Mouse (Mus musculus) embryo, embryonic 9.5 days (tissue): ENCODE measurements at regions not wholly inside any gene's neighbourhood (a gene's known extent, or its start where the extent isn't known, plus 50 kb on each side); places are given as distances from the start of the nearest gene placed in this dataset.

Experiments
- DNase-seq: peaks from one replicate; pipeline ENCODE4 v3.0.0-alpha.2; 2017; ENCODE audit errors: extremely low spot score

DNA sequence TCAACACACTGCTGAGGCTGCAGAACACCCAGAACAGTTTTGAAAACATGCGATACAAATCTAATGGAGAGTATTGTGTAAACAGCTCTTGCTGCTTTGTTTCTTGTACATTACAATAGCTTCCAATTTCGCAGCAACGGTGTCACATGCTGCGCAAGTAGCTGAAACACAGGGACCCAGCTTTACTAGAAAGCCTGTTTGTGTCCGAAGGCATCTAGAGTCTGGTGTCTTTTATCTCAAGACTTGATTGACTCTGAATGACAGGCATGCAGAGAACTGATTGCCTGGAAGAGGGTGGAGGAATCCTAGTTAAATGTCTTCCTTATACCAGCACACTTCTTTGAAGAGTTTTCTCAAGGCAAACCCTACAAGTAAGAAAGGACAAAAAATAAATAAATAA is 66.1 kb upstream of the Fgf10 start:
- DNase-seq = no peak

DNA sequence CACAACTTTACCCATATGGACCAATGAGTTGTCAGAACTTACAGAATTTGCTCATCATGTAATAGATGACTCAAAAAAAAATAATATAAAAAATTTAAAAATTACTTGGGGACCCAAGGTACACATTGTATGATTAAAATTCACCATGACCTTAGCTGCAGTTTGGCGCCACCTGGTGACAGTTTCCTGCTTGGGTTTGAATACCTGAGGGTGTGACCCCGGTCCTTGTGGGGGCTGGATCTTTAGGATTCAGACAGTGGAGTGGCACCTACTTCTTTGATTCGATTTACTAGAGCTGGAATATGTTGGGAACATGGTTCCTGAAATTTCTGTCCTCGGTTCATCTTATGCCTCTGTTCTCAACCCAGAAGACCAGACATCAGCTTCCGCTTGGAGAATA is 72.7 kb upstream of the Fgf10 start:
- DNase-seq = no peak

DNA sequence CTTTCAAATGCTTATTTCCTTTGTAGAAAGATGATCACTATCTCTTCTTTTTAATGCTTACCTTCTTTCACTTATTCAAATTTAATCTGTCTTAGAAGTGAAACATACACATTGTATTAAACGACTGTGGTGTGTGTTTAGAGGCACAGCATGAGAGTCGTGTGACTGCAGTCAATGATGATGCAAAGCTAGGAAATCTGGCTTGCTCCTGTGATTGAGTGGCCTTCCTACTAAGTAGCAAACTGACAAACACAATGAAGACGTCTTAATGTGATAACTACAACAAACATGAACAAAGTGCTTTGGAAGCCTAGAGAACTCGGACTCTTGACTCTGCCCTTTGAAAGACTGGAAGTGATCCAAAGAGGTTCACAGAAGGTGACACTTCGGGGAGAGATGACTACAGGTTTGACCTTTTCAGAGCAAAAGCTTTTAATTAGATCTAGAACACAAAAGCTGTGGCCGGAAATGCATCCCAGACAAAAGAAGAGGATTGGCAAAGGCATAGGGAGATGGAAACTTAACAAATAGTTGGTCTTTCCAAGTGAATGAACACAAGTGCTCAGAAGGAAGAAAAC is 73.3 kb upstream of the Fgf10 start:
- no peak for DNase-seq

- DNase-seq = no peak
Measured at GRCm38 (mm10) chr13:118592074-118592473, 77.5 kb upstream of the Fgf10 start.

- peak; percentile 15 for DNase-seq
Measured at GRCm38 (mm10) chr13:118572555-118572954, 97.0 kb upstream of the Fgf10 start.

- DNase-seq = no peak
Measured at GRCm38 (mm10) chr13:118565219-118565833, 104.3 kb upstream of the Fgf10 start.

GRCm38 (mm10) chr13:118558966-118559365 is 110.6 kb upstream of the Fgf10 start:
- no peak for DNase-seq

GRCm38 (mm10) chr13:118552029-118552428 is 117.6 kb upstream of the Fgf10 start:
- no peak for DNase-seq

DNA sequence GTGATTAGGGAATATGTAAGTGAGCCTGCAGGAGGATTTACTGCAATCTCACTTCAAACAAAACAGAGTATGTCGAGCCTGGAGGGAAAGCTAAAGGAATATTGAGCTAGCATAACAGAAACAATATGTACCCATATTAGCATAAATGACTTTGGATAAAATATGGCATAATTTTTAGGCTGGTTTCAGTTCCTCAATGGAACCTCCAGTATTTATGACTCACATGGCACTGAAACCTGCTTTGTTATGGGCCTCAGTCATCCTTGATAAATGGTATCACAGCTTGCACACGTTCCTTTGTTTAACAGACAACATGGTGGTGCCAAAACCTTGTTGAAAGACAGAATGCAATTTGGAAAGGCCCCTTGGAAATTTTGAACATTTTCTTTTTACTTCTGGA is 130.8 kb upstream of the Fgf10 start:
- no peak for DNase-seq

GRCm38 (mm10) chr13:118513961-118514360 is 126.9 kb upstream of the Mrps30 start:
- no peak for DNase-seq

GRCm38 (mm10) chr13:118506136-118506535 is 119.1 kb upstream of the Mrps30 start:
- DNase-seq = no peak

DNA sequence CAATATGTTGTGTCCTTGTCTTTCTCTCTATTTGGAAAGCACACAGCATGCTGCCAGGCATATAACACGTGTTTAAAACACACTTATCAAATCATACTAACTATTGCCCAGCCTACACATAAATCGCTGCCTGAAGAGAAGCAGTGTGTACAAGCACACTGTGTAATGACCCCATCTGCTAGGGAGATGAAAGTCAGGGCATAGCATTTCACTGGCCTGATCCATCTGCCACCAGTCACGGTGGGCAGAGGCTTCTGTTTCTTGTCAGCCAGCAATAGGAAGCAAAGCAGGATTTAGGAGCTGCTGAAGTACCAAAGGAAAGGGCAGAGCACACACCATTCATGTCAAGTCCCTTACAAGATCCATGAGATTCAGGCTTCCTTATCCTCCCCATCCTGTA is 103.6 kb upstream of the Mrps30 start:
- peak; percentile 33 for DNase-seq

DNA sequence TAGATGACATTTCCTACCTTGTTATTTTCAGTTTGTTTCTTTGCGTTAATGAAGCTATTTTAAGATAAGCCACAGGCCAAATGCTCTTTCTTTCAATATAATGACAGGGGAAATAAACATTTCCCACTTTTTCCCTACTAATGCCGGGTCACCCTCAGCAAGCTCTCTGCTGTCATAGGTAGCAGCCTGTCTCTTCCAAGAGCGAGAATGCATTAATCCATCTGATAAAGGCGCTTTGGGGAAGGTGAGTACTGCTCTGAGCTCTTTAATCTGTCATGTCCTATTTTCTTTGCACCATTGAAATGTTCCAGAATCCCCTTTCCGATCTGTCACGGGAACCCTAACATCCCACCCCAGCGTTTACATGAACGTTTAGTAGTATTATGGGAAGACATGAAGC is 96.0 kb upstream of the Mrps30 start:
- no peak for DNase-seq

- no peak for DNase-seq
Measured at GRCm38 (mm10) chr13:118480237-118480636, 93.2 kb upstream of the Mrps30 start.

DNA sequence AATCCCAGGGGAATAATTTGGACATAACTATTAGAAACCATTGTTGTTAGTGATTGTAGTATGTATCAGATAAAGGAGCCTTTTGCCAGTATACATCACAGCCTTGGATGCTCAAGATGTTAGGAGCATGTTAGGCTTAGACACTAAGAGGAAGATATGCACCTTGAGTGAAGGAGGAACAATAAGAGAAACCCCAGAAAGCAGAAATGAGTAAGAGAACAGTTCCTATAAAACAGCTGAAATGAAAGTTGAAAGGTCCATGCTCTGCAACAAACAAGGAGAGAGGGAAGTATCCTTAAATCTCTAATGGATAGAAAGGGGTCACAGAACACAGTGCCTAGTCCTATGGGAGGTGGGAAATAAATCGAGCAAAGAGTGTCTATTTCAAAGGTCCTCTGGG is 91.4 kb upstream of the Mrps30 start:
- DNase-seq = no peak

DNA sequence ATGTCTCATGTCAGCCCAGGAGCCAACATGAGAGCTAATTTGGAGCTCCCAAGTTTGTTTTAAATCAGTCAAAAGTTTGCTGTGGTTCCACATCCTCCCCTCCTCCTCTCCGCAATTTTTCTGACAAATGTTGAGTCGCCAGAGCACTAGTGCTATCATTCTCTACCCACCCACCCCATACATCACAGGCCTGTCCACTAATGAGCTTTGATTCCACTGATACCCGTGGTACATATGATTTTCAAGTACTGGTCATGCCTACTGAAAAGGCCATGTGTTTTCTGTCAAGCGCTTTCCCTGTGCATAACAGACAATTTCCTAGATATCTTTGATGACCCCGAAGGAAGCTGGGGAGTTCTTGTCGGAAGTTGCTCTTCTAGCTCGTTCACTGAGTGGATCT is 85.5 kb upstream of the Mrps30 start:
- DNase-seq = no peak

GRCm38 (mm10) chr13:118459672-118460384 is 72.8 kb upstream of the Mrps30 start:
- no peak for DNase-seq

GRCm38 (mm10) chr13:118448977-118449705 is 62.1 kb upstream of the Mrps30 start:
- no peak for DNase-seq

DNA sequence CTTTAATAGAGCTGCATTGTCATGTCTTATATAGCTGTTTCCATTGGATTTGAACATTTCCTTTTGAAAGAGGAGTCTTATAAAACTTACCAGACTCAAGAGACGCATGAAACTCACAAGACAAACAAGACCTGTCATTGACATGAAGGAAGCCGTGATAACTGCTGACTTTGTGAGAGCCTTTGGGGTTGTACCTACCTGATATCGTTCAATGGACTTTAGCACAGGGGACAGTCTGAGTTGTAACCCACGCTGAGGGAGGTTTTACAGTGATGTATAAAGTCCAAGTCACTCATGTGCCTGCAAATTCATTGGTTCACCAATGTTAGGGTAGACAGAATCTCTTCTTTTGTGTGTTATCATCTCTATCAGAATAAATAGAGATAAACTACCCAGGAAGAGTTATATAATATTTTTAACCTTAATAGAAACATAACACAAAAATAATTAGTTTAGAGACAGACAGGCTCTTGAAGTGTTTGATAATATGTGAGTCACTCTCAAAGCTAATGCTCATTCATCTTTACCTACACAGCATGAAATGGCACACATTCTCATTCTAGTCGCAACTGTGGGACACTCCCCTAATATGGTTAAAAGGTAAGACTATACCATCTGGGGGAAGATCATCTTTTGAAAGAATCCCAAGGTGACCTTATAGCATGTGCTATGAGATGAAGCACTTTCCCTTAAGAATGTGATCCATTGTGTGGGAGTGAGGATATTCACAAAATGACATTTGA is 54.4 kb upstream of the Mrps30 start:
- DNase-seq = no peak
